Mouse (Mus musculus): ENCODE data around the gene Stim2. TPM values are rescaled to one million over a fixed set of nuclear protein-coding genes. Genes with fewer than 3 reads are reported as not detected.

Stim2 gene
- total RNA-seq, 2 experiments from 2014 or later = 26.8 to 34.9 TPM

DNA sequence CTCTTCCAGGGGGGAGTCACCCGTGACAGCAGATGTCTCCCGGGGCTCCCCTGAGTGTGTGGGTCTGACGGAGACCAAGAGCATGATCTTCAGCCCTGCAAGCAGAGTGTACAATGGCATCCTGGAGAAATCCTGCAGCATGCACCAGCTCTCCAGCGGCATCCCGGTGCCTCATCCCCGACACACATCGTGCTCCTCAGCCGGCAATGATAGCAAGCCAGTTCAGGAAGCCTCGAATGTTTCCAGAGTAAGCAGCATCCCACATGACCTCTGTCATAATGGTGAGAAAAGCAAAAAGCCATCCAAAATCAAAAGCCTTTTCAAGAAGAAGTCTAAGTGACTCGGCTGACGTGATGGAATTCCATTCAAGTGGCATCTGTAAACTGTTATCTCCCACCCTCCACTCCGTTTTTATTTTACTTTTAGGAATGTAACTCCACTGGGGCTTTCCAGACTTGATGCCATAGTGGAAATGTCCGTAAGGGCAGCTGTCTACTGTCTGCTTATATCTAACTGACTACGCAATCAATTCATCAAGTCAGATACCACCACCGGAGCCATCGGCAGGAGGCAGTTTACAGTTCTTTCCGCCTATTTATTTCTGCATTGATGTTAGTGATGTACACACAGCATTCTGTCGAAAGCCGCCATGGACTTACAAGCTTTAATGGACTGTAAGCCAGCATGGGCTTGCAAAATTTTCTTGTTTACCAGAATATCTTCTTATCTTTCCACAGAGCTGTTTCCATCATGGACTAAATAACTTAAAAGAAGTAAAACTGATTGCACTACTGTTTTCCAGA is 120.3 kb downstream of the Stim2 start:
- no peak for DNase-seq

DNA sequence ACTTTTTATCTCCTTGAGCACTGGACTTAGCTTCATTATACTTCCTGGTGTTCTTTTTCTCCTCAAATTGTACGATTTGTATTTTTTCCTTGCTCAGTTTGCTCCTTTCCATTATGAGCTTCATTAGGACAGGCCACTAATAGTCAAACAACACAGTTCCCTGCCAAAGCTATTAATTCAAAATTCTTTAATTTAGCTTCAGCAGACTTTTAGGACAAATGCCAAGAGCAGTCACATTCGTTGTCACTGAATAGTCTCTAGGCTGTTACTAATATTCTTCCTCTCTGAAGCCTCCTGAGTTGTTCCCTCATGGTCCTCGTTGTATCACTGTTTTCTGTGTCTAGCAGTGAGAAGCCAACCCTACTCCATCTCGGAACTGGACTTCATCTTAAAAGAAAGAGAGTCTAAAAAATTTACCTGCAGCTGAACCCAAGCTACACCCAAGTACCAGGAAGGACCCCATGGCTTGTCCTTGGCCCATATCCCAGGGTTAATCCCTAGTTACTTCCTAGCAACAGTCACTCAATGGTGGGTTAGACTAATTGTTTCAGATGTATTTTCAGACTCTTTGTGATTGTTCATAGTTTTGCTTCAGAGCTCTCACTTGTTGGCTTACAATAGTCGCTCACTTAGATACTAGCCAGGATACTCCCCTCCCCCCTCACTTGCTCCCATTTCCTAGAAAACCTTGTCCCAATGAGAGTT is 149.9 kb downstream of the Stim2 start:
- DNase-seq = no peak

DNA sequence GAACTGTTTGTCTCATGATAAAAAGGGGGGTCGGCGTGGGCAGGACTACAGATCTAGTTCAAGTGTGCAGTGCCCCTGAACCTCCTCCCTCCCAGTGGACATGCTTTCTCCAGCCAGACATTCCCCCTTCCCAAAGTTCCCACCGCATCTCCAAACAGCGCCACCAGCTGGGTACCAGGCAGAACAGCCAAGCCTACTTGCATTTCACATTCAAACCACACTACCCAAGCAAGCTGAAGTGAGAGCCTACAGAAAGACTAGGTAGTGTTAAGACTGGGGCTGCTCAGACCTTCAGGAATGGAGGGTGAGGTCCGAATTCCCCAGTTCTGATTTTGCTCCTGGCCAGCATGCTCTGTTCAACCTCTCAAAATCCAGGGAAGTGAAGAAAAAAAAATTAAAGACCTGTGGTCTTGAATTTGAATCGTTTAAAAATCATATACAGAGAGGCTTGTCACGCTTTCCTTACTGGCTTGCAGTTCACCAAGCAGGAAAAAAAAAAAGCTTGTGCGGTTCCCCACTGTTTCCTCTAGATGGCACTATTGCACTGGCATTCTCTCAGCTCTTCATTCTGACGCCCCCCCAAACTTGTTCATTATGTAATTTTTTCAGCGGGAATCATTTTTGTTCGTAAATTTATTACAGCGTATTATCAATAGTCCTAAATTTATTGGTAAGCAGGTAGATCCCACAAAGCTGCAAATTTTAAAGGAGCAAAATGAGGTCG is 156.4 kb downstream of the Stim2 start:
- DNase-seq = no peak

DNA sequence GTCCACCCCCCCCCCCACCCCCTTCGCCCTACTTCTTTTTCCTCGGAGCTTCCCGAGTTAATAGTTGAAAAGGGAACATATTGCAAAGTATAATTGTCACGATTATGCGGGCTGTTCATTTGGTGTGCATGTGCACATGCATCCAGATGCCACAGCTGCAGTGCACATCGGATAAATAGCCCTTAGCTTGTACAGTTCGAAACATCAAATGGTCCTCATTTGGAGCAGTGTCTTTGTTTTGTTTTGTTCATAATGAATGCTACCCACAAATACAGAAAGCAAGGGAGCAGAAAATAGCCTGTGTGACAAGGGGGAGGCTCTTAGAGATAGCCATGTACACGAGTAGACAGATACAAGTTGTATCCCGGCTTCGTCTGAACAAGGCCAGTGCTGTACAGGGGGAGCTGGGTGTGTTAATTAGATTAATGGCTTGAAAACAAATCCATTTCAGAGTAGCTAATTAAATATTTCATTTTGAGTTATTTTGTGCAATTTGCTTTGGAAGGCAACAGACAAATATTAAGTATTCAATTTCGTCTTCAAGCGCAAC is 157.0 kb downstream of the Stim2 start:
- no peak for DNase-seq

DNA sequence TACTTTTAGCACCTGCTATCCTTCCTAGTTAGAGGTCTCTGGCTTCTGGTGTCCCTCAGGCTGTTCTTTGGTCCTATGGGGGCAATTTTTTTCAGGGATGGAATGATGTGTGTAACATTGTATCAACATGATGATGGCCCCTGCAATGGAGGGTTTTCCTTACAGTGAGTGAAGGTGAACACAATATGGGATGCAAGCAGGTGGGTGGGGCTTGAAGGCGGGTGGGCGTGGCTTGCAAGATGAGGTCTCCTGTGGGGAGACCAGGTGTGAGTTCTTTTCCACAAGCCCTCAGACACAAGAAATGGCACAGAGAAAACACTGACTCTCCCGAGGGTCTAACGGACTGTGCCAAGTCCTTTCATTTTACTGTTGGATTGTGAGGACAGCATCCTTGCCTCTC is 157.6 kb downstream of the Stim2 start:
- DNase-seq = no peak

DNA sequence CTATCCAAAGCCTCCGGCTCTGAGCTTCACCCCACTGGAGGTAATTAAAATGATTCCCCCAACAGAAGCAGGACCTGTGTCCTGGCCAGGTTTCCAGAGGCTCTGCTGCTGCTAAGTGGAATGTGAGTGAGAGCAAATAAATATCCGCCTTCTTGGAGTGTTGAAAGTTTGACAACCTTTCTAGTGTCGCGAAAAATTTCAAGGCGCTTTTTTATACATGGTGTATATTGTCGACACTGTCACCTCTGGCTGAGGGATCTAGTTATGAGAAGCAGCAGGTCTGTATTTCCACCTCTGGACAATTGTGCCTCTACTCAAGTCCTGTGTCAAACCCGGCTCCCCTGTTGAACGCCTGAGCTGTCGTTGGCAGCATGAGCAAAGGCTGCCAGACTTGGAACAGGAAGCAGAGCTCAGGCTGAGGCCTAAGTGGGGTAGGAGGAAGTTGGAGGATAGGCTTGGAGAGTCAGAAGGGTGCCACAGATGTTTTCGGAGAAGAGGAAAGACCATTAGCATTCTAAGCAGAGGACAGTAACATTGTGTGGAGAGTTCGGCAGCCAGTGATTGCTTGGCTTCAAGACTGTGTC is 158.7 kb downstream of the Stim2 start:
- no peak for DNase-seq

DNA sequence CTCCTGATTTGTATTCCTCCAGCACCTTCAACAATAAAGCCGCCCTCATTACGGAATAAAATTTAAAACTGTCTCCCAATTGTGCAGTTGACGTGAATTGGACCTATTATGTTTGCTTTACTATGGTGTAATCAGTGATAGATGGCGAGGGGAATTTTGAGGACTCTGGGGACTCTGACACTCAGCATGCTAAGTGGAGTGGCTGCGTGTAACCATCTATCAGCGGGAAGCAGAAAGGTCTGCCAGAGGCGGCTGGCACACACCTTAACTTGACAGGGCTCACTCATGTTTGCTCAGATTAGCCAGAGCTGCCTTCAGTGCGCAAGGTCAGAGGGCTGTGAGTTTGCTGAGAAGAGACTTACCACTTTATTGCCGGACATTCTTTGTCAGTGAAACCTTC is 159.9 kb downstream of the Stim2 start:
- DNase-seq = no peak

DNA sequence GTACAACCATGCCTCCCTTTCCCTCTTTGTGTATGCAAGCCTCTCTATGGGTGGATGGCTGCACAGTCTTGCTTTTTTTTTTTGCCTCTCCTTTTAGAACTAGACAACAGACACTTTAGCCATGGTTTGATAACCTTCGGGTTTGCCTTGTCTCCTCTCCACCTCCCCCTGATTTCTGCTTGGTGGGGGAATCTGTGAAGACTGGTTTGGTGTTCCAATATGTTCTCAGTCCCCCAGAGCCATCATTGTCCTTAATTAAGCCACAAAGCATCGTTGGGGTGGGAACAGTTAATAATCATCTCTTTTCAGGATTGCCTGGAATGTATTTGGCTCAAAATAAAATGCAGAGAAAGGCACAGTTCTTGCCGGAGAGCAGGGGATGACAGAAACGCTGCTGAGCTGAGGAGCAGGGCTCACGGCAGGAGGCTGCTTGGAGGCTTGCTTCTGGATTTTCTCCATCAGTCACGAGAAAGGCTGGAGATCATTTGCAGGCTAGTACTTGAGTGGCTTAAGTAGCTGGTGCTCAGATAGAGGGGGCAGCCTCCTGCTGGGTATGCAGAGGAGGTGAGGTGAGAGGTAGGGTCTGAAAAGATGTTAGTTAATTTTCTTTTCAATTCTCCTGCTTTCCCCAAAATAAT is 161.0 kb downstream of the Stim2 start:
- no peak for DNase-seq

DNA sequence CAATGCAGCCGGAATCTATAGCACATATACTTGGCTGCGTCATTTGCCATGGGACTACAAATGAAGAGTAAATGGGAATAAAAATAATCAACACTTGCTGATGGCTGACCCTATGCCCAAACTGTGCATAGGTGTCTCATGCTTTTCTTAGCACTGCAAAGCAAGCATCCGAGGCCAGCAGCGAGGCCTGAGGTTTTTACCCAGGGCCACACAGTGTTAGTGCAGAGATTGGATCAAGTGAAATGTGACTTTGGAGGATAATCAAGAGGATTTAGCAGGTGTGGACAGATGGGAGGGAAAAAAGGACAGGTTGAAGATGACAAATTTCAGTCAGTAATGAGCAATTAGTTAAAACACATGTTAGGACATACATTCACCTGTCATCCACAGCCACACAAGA is 162.3 kb downstream of the Stim2 start:
- no peak for DNase-seq

DNA sequence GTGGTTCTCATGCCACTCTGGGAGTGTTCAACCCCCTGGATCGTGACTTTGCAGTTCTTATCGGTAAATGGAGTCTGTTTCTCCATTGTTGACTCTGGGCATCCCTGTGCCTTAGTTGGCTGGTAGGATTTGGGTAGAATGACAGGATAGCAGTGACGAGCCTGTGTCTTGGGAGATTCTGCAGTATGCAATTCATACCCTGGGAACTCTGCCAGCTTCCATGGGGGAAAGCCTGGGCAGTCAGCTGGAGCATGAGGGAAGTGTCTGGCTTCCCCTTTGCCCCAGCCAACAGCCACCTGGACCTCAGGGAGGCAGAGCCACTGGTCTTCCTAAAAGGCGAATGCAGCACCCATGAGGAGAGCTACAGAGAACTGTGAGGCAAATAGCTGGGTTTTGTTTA is 165.6 kb downstream of the Stim2 start:
- no peak for DNase-seq

Other genes with a start within 250 kb of the Stim2 start
- 10 to 100 TPM; 21.4 to 21.9 TPM for gene Tbc1d19, start 188.9 kb upstream of the Stim2 start, total RNA-seq (2021)